Mouse (Mus musculus) kidney, adult 11 months (tissue): ENCODE measurements around the gene Des.

ENCODE experiments used
- DNase-seq: peaks from one replicate; pipeline ENCODE4 v3.0.0; 2022

Gene Des

DNA sequence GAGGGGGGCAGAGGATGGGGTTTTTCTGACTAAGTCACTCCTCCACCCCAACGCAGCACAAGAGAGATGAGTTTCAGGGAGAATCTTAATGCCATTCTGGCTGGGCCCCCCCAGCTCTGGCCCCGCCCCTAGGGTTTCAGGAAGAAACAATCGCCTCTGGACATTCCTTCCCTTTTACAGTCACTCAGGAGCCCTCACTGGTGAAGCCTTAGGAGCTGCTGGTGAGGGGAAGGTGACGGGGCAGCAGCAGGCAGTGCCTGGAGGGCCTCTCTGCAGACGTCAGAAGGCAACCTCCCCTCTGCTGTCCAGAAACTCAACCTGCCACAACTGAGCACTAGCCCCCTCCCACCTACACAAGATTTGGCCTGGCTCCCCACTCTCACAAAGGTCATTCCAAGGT is 10.9 kb upstream of the Des start:
- DNase-seq: no peak

DNA sequence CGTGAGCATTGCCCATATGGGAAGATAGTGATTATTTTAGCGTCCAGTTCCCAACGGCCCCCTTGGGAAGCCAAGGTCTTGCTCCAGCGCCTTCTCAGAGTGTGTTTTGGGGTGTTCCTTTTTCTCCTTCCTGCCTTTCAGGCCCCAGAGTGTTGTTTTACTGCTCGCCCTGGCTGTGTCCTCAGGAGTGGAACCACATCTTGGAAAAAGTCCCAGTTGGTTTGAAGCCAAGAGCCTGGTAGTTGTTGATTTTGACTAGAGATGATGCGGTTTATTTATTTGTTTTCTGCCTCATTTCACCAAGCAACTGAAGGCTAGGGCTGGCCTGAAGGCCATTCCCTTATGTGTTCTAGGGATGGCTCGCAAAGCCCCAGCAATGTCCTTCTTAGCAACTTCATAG is 2.9 kb upstream of the Des start:
- DNase-seq: peak; percentile 59

DNA sequence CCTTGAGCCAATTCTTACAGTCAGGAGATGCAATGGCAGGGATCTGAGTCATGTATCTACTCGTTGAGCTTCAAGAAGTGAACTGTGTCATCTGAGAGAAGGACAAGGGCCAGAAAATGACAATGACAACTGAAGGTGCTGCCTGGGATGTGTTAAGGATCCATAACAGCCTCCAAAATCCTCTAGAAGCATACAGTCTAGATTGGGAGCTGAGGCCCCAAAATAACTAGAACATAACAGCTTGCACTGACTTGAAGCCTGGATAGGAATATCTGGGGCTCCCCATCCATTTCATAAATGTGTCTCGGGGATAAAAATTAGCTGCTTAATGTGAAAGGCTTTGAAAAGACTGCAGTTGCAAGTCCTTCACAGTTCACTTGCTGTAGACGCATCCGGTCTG is 2.1 kb upstream of the Des start:
- DNase-seq: no peak

DNA sequence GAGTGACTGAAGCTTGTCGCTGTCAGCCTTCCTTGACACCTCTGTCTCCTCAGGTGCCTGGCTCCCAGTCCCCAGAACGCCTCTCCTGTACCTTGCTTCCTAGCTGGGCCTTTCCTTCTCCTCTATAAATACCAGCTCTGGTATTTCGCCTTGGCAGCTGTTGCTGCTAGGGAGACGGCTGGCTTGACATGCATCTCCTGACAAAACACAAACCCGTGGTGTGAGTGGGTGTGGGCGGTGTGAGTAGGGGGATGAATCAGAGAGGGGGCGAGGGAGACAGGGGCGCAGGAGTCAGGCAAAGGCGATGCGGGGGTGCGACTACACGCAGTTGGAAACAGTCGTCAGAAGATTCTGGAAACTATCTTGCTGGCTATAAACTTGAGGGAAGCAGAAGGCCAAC is 783 bp upstream of the Des start:
- DNase-seq: no peak

DNA sequence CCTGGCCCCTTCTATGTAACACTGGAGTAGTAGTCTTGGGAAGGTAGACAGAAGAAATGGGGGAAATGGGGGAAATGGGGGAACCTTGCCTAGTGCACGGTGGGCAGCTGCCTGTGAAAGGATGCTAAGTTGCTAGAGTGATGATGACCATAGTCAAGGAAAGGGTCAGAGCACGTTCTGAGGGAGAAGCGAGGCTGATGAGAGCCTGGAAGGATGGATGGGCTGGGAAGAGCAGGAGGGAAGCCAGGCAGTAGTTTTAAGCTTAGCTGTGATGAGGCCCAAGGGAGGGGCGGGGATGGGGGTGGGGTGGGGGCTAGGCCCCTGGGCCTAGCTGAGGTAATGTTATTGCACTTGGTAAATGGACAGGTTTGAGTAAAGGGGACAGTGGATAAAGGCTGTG is 994 bp downstream of the Des start:
- DNase-seq: no peak

DNA sequence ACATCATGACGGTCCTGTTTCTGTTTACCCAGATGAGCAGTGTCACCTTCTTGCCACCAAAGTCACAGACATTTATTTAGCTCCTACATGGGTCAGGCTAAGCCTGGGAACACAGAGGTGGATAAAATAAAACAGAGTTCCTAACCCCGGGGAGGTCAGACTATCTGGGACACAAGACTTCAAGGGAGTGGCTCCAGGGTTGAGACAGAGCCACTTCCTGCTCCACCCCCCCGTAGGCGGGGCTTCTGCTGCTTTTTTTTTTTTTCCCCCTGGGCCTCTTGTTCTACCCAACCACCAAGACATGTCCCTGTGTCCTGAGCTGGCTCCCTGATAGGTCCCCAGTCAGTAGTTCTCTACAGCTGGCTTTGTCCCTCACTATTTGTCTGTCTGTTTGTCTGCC is 1.6 kb downstream of the Des start:
- DNase-seq: no peak

DNA sequence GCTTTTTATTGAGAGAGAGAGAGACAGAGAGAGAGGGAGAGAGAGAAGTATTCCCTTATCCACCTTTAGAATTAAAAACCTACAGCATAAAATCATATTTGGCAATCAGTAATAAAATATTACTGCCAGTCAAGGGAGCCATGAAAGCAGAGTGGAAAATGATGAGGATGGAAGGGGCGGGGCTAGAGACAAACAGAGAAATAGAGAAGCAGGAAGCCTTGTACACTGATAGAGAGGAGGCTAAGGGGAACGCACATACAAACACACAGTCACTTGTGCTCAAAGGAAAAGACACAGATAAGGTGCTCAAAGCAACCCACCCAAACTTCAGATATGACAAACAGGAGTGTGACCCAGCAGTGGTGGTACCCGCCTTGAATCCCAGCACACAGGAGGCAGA is 3.7 kb downstream of the Des start:
- no peak for DNase-seq

DNA sequence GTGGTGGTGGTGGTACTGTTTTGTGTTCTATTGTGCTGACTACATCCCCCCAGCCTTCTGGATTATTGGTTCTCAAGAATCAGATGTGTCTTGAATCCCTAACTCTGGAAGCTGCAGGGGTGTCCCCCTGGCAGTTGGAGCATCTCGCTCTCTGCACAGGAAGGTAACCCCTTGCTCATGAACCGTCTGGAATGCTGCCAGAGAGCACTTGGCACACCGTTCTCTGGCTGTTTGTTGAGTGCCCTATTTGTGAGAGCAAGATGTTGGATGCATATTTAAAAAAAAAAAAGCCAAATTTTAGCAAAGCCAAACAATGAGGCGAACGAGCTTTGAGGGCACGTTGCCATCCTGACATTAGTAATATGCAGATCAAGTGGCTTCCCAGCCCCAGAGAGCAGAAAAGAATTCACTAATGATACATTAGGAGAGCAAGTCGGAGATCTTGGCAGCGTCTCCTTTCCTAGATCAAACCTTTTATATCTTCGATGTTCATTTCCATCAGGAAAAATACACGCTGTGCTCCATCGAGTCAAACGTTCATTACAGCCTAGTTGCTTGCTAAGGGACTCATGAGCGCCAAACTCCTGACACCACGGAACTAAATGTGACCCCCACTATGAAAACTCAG is 5.5 kb downstream of the Des start:
- no peak for DNase-seq

DNA sequence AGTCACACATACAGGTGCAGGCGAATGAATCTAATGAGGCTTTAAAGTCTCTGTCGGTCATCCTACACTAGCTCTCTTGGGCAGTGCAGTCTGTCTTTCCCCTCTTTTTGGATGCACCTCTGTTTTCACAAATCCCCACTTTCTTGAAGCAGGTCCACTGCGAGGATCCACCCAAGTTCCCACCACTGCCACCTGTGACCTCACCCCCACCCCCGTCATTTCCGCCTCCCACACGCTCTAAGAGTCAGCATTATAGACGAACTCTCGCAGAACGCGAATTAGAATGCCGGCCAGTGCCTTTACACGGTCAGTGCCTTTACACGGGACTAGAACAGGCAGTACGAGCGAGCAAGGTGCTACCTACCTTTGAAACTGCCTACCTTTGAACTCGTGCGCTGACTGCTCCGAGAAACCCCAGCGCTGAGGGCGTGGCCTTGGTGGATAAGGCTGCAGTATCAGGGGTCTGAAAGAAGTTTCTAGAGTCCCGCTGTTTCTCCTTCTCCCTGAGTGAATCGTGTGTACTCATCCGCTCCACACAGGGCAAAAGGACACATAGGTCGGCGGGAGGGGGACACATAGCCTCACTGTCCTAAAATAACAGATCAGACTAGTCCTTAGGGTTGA is 9.3 kb downstream of the Des start:
- no peak for DNase-seq

DNA sequence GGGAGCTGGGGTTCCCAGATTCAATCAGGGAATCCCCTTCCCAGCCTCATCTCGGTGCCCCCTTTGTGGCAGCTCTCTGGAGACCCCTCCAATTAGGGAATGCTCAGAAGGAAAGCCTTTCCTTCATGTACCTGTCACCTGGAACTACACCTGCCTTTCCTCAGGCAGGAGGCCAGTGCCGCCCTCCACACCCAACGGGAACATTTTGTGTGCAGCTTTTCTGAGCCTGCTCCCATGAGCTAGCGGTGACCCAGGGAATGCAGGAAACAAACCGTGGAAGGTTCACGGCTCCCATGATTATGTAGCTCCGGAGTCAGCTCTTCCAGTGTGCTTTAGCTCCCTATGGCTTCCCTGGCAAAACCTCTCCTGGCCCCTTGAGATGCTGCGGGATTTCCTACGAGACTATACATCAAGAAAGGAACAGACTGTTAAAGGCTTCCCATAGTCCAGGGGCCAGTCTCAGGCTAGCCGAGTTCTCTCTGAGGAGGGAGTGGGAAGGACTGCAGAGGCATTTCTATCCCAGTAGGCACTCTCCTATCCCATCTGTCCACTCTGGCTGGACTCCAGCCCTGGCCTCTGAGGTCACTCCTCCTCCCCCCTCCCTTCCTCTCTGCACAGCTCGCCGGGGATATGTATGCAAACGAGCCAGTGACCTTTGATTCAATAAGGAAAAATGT is 10.0 kb downstream of the Des start:
- peak; percentile 63 for DNase-seq

DNA sequence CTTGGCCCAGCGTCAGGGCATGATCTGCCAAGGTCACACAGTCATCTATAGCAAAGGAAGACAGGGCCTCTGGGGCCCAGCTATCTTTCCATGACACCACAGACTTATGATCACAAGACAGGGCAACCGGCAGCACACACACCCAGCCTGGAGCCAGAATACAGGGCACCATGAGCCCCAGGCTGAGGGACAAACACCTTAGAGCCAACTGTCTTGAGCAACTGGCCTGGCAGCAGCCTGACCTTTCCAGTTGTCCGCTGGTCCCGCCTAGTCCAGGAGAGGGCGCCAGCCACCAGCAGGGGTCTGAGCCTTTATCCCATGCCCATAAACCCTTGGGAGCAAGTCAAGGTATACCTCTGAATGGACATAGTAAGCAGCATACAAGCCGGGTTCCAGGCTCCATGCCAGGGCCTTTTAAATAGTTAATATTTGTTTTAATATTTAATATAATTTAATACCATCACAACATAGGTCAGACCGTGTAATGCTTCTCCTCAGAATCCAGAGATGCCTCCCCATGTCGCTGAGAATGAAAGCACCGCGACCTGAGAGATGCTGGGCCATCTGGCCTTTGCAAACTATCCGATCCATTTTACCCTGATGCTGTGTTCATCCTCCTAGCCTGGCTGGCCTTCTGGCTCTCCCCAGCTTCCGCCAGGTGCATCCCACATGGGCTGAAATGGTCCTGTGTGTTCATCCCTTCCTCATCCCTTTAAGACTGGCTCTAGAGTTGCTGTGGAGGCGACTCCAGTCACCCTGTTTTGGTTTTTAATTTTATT is 11.4 kb downstream of the Des start:
- no peak for DNase-seq

DNA sequence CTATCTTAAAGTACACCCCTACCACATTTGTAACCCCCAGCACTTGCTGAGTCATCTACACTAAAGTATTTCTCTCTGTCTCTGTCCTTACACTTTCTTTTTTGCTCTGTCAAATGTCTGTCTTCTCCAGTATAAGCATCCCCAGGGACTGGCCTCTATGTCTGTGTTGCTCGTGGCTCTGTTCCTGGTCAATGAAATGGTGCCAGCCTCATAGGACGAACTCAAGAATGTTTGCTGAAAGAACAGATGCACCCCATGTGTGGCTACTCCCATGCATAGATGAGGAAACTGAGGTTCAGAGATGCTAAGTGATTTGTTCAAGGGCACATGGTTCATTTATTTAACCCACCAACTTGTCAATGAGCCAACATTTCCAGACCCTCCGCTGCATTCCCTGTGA is 12.3 kb downstream of the Des start:
- DNase-seq: no peak

DNA sequence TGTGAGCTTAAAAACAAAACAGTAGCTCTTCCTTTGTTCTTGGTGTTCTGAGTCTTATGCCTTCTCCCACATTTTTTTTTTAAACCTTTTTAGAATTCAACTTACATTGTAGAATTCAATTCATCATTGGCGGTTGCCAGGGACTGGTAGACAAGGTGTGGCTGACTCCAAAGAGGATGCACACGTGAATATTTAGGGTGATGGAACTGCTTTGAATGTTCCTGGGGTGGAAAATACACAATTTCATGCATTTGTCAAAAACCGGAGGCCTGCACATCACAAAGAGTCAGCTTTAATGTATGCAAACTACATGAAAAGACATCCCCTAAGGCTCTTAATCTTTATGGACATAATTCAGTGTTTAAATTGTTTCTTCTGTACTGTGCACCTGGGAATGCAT is 13.1 kb downstream of the Des start:
- DNase-seq: no peak

DNA sequence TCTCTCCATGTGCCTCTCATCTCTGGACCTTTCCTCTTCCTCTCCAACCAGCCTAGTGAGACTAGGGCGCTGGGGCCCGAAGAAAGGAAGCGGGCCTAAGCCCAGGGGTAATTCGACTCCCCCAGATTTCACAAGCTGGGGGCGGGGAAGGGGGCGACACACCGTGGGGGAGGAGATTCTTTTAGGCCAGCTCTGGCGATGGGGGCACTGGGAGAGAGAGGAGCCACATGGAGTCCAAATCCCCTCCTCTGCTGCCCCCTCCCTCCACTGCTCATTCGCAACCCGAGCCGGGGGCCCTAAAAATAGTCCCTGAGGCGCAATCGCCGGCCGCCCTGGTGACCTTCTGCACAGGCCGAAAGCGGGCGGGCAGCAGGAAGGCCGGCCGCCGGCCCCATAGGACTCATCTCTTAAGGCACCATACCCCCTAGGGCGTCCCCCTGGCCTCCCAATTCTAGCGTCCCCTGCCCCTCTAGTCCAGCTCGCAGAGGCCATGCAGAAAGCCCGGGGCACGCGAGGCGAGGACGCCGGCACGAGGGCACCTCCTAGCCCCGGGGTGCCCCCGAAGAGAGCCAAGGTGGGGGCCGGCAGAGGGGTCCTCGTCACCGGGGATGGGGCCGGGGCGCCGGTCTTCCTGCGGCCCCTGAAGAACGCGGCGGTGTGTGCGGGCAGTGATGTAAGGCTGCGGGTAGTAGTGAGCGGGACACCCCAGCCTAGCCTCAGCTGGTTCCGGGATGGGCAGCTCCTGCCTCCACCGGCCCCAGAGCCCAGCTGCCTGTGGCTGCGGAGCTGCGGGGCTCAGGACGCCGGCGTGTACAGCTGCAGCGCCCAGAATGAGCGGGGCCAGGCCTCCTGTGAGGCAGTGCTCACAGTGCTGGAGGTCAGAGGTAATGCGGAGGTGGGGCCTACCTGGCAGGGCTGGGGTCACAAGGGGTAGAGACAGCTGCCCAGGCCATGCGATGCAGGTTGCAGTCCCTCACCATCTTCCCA is 15.1 kb downstream of the Des start, which contains the start of gene Speg:
Gene Speg, plus strand, starts transcription at position 348 of the 987 bp plus-strand sequence.
- no peak for DNase-seq

DNA sequence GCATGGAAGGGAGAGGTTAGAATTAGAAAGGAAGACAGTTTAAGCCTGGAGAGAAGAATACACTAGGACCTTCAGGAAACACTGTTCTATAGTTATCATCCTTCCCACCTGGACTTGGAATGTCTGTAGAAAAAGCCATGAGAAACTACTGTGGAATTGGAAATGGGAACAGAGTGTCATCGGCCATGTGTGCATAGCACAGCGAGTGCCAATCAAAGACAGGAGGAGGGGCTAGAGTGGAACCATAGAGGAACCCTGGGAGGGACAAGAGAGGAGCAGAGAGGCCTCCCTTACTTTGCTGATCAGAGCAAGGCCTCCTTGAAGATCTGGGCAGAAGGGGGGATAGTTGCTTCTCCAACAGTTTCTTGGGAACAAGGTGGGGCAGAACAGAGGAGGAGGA is 19.1 kb downstream of the Des start:
- no peak for DNase-seq

DNA sequence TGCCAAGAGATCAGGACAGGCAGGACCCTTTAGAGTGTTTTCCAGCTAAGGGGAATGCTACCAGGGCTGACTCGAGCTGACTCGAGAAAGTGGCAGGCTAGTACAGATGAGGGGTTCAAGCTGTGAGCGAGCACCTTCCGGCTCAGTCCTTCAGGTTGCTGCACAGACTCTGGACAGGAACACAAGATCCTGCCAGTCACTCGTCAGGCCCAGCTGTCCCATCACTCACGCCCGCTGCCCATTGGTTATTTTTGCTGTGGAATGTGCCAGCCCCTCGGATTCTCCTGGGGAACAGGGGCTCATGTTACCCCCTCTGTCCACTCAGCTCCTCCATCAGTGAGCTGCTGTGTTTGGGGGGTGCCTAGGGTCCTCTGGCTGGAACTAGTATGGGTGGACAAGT is 19.8 kb downstream of the Des start:
- DNase-seq: no peak

DNA sequence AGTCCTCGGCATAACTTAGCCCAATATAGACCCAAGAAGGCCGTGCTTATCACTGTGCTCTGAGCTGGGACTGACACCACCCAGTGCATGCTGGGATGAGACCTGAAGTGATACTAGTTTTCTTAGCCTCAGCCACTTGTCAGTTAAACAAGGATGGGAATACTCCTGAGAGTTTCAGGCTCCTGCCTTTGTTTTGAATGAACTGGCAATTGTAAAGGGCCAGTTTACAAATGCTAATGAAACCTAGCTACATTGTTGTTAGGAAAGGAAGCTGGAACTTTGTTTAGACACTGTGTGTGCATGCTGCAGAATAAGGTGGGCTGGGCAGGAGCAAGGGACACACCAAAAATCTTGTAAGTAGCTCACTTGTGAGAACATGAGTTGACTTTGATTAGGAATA is 20.8 kb downstream of the Des start:
- no peak for DNase-seq

DNA sequence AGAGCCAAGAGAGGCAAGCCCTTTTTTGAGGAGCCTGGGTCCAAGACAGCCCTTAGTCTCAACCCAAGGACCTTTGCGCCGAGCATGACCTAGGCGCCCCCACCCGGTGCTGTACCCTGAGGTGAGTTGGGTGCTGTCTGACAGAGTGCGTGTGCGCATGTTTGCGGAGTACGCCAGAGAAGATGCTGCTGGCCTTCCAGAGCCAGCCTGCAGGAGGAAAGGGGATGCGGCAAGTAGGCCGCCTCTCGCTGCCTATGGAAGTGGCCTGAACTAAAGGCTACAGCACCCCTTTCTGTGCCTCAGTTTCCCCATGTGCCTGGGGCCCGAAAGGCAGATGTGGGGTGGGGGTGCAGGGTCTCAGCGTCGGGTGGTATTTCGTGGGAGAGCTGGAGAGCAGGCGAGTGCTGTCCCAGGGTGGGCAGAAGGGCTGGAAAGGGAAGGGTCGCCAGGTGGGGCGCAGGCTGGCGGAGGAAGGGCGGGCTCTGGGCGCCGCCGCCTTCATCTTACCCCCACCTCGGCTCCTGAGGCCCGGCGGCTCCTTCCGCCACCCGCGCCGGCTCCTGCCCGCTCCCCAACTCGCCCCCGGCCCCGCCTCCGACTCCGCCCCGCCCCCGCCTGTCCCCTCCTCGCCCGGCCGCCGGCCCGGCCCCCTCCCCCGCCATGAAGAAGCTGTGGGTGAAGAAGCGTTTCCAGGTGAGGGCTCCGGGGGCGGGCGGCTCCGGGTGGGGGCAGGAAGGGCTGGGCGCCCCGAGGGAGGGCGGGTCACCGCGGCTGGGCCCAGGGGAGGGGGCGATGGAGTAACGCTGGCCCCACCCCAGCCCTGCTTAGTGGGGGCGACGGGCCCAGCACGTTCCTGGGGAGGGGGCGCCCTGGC is 21.6 kb downstream of the Des start:
- no peak for DNase-seq

DNA sequence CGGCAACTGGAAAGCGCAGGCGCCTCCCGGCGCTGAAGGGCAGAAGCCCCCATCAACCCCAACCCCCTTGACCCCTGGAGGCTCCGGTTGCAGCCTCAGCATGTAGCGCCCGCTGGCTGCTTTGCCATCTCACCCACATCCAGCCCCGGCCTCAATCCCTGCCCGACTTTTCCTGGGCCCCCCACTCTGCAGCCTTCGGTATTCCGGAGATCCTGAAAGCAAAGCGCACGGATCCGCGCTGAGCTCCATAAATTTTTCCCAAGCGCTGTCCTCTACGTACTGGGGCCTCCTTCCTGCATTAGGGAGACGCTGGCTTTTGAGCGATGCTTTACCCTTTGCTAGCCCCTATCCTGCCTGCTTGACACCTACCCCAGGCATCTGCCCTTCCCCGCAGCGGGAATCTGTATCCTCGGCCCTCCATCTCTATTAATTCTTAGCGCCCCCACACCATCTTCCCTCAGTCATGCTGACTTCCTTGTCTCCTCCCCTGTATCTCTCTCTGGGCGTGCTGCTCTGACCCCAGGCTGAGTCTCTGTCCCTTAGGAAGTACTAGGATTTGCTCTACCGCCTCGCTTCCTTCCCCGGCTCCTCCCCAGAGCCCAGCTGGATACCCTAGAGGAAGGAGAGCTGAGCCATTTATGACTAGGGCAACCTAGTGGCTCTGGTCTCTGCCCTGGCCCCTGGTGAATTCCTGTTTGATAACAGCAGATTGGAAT is 22.4 kb downstream of the Des start:
- peak; percentile 46 for DNase-seq

DNA sequence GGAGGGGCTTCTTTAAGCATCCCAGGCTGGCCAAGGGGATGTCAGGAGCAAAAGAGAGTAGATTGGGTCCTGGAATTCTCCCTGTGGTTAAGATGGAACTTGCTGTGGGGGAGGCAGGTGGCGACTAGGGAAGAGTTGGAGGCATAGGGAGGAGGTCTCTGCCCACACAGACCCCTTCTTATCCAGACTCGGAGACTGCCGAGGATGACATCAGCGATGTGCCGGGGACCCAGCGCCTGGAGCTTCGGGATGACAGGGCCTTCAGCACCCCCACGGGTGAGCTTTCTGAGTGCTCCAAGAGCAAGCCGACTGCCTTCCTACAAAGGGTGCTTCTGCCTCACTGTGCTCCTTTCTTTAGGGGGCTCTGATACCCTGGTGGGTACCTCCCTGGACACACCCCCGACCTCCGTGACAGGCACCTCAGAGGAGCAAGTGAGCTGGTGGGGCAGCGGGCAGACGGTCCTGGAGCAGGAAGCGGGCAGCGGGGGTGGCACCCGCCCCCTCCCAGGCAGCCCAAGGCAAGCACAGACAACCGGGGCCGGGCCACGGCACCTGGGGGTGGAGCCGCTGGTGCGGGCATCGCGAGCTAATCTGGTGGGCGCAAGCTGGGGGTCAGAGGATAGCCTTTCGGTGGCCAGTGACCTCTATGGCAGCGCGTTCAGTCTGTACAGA is 24.5 kb downstream of the Des start:
- no peak for DNase-seq
